Mouse (Mus musculus) left cerebral cortex, adult 2 months (tissue): ENCODE results near the gene Cort. TPM values are rescaled to one million over a fixed set of nuclear protein-coding genes. Genes with fewer than 3 reads are reported as not detected.
A peak's percentile ranks its signal among the peaks of the same experiment; 100 is the strongest.
"Not testable (repeated sequence)": the region's sequence is repeated elsewhere in the genome, so short reads cannot be mapped to it uniquely, and the experiment has no call there.

Experiments used
- DNase-seq, 2 experiments: peaks; one replicate each; pipeline ENCODE4 v3.0.0; 2021 to 2022; ENCODE audit warnings: low spot score in 2 of 2, mixed read lengths in 1 of 2; ENCODE audit errors: extremely low spot score in 1 of 2
- H3K27ac ChIP-seq: fragments of 200-600 bp; 2 replicates; pipeline ENCODE4 v1.8.1; 2022
- H3K4me3 ChIP-seq: fragments of 200-600 bp; 2 replicates; pipeline ENCODE4 v1.8.1; 2022
- CTCF ChIP-seq: fragments of 200-600 bp; IDR thresholded peaks from 2 replicates; pipeline ENCODE4 v1.8.1; 2022; ENCODE audit warnings: antibody characterized with exemption, mild to moderate bottlenecking, moderate library complexity
- intact Hi-C: fragments of 180-260 bp; cut with DNase I; formaldehyde crosslinking; loops from one replicate; pipeline ENCODE4 v1.15.1; 2025
- total RNA-seq, 2 experiments: library from RNA; stranded (reverse); gene quantifications; 2 replicates each; pipeline ENCODE4 v1.2.3; 2021

Gene Cort
- total RNA-seq, 2 experiments from 2014 or later: 12.6 to 14.1 TPM

GRCm38 (mm10) chr4:149125341-149126114, 1.0 kb downstream of the Cort start:
- no peak for DNase-seq
- Histone ChIP-seq H3K4me3 (no peak overlapping the region), H3K27ac (no peak overlapping the region)
- intact Hi-C loops: no loop called here
- no peak for TF ChIP-seq CTCF

- no peak overlapping the region for H3K4me3 ChIP-seq
- H3K27ac ChIP-seq: no peak overlapping the region
- DNase-seq: no peak
- TF ChIP-seq CTCF: no peak
- intact Hi-C loops: no loop called here
Observed at GRCm38 (mm10) chr4:149123432-149123831, 3.1 kb downstream of the Cort start.

- DNase-seq, H3K27ac ChIP-seq, H3K4me3 ChIP-seq, intact Hi-C loops: not testable (repeated sequence)
Observed at GRCm38 (mm10) chr4:149119978-149120562, 6.5 kb downstream of the Cort start.

GRCm38 (mm10) chr4:149103875-149104561, 22.5 kb downstream of the Cort start, which contains the start of gene Dffa:
Gene Dffa, plus strand, starts transcription at chr4:149104146.
- Histone ChIP-seq H3K4me3 (peak within 1 kb of the TSS; percentile 78), H3K27ac (peak within 1 kb of the TSS; percentile 58)
- TF ChIP-seq CTCF: peak; percentile 44
- intact Hi-C loops: no loop called here
- DNase-seq: peak; percentile 90 to 92

- no peak overlapping the region for H3K4me3 ChIP-seq
- no peak for DNase-seq
- H3K27ac ChIP-seq: no peak overlapping the region
- intact Hi-C loops: no loop called here
- TF ChIP-seq CTCF: no peak
Observed at GRCm38 (mm10) chr4:149101456-149101855, 25.1 kb downstream of the Cort start.

GRCm38 (mm10) chr4:149100449-149100848, 26.1 kb downstream of the Cort start:
- DNase-seq, H3K27ac ChIP-seq, intact Hi-C loops, H3K4me3 ChIP-seq: not testable (repeated sequence)

- peak; percentile 89 to 90 for DNase-seq
- intact Hi-C loops: no loop called here
- H3K27ac ChIP-seq: peak within 1 kb of the TSS; percentile 81
- H3K4me3 ChIP-seq: peak within 1 kb of the TSS; percentile 97
- no peak for TF ChIP-seq CTCF
Observed at GRCm38 (mm10) chr4:149099369-149100017, 27.1 kb downstream of the Cort start, which contains the start of gene Pex14. Gene Pex14, minus strand, starts transcription at chr4:149099876.

- Histone ChIP-seq H3K4me3 (peak overlapping the region; percentile 97), H3K27ac (no peak overlapping the region; the same call in 1 of the 2 replicates)
- intact Hi-C loops: no loop called here
- TF ChIP-seq CTCF: no peak
- no peak for DNase-seq
Observed at GRCm38 (mm10) chr4:149098571-149098970, 28.0 kb downstream of the Cort start.

- Histone ChIP-seq H3K27ac (no peak overlapping the region), H3K4me3 (no peak overlapping the region)
- no peak for TF ChIP-seq CTCF
- intact Hi-C loops: no loop called here
- DNase-seq: no peak
Observed at GRCm38 (mm10) chr4:149097956-149098355, 28.6 kb downstream of the Cort start.

- H3K27ac ChIP-seq: no peak overlapping the region
- no peak for DNase-seq
- no peak for TF ChIP-seq CTCF
- H3K4me3 ChIP-seq: no peak overlapping the region
- intact Hi-C loops: no loop called here
Observed at GRCm38 (mm10) chr4:149091364-149091763, 35.2 kb downstream of the Cort start.

- intact Hi-C loops: no loop called here
- Histone ChIP-seq H3K4me3 (no peak overlapping the region), H3K27ac (no peak overlapping the region)
- no peak for TF ChIP-seq CTCF
- DNase-seq: no peak
Observed at GRCm38 (mm10) chr4:149085381-149085780, 41.2 kb downstream of the Cort start.

GRCm38 (mm10) chr4:149081528-149081927, 45.0 kb downstream of the Cort start:
- no peak for TF ChIP-seq CTCF
- no peak for DNase-seq
- H3K4me3 ChIP-seq: no peak overlapping the region
- H3K27ac ChIP-seq: no peak overlapping the region
- intact Hi-C loops: no loop called here
